Mouse (Mus musculus) left cerebral cortex, adult 2 months (tissue): ENCODE measurements around the gene Gng13. TPM values are rescaled to one million over a fixed set of nuclear protein-coding genes. Genes with fewer than 3 reads are reported as not detected.

Experiments used
- DNase-seq, 2 experiments: peaks; one replicate each; pipeline ENCODE4 v3.0.0; 2021 to 2022; ENCODE audit warnings: low spot score in 2 of 2, mixed read lengths in 1 of 2; ENCODE audit errors: extremely low spot score in 1 of 2
- H3K27ac ChIP-seq: fragments of 200-600 bp; 2 replicates; pipeline ENCODE4 v1.8.1; 2022
- H3K4me3 ChIP-seq: fragments of 200-600 bp; 2 replicates; pipeline ENCODE4 v1.8.1; 2022
- CTCF ChIP-seq: fragments of 200-600 bp; IDR thresholded peaks from 2 replicates; pipeline ENCODE4 v1.8.1; 2022; ENCODE audit warnings: antibody characterized with exemption, mild to moderate bottlenecking, moderate library complexity
- intact Hi-C: fragments of 180-260 bp; cut with DNase I; formaldehyde crosslinking; loops from one replicate; pipeline ENCODE4 v1.15.1; 2025
- long read RNA-seq, 2 experiments: library from polyadenylated mRNA; stranded (forward); transcript quantifications; one replicate each; pipeline ENCODE4 v2.0.0; 2021; ENCODE audit warnings: borderline mapping rate in 2 of 2
- total RNA-seq, 2 experiments: library from RNA; stranded (reverse); gene quantifications; 2 replicates each; pipeline ENCODE4 v1.2.3; 2021

Gene Gng13
- total RNA-seq = 100 to 1,000 TPM; 146 to 168 TPM
- long read RNA-seq, experiment 1, transcript Gng13-201 (3 exons, 347 nt) = major isoform, 54 of 57 reads
- long read RNA-seq, experiment 1, partial matches to known transcripts = 2 of 57 reads
- long read RNA-seq, experiment 1, other reads (novel, unspliced or antisense) = 0 of 57 reads
- long read RNA-seq, experiment 2, transcript Gng13-201 (3 exons, 347 nt) = major isoform, 50 of 55 reads
- long read RNA-seq, experiment 2, partial matches to known transcripts = 2 of 55 reads
- long read RNA-seq, experiment 2, other reads (novel, unspliced or antisense) = 1 of 55 reads

- intact Hi-C loops = no loop called here
- peak within 1 kb of the TSS; percentile 89 for H3K27ac ChIP-seq
- peak in 1 of 2 experiments; percentile 61 for DNase-seq
- H3K4me3 ChIP-seq = peak within 1 kb of the TSS; percentile 70
- TF ChIP-seq CTCF = no peak
Observed at GRCm38 (mm10) chr17:25716711-25717637, at the start of gene Gng13. Gene Gng13 (plus strand): TSS chr17:25717171.

- no peak overlapping the region for H3K27ac ChIP-seq
- H3K4me3 ChIP-seq = no peak overlapping the region
- no peak for DNase-seq
- TF ChIP-seq CTCF = no peak
- intact Hi-C loops = no loop called here
Observed at GRCm38 (mm10) chr17:25668481-25669055, 48.4 kb upstream of the Gng13 start.

DNA sequence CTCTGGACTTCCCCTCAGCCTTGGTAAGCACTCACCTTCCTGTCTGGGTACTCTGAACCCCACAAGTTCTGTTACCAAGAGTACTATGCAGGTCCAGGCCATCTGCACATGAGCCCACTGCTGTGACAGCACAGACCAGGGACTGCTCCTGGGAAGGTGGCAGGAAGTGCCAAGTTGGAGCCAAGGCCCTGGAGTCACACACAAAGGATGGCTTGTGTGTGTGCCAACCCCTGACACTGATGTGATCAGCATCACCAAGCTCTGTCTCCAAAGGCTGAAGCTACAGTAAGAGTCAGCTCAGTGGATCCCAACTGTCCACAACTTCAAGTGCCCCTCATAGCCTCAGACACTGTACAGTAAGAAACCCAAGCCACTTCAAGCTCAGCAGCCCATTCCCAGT, 44.0 kb upstream of the Gng13 start:
- TF ChIP-seq CTCF = no peak
- intact Hi-C loops = no loop called here
- no peak for DNase-seq
- Histone ChIP-seq H3K4me3 (no peak overlapping the region), H3K27ac (no peak overlapping the region)

DNA sequence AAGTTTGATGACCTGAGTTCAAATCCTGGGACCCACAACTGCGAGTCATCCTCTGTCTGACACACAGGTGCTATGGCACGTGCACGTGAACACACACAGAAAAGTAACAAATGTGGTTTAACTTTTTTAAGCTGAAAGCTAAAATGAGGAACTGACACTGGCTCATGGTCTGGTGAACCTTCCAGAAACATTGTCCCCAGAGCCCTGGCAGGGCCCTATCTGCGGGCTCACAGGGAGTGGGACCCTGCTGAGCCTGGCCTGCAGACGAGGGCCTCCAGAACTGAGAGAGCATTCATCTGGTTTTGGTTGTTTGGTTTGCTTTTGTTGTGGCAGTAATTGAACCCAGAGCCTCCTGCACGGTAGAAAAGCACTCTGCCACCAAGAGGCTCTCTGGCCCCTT, 39.0 kb upstream of the Gng13 start:
- TF ChIP-seq CTCF = no peak
- no peak overlapping the region for H3K27ac ChIP-seq
- DNase-seq = no peak
- intact Hi-C loops = no loop called here
- no peak overlapping the region for H3K4me3 ChIP-seq

DNA sequence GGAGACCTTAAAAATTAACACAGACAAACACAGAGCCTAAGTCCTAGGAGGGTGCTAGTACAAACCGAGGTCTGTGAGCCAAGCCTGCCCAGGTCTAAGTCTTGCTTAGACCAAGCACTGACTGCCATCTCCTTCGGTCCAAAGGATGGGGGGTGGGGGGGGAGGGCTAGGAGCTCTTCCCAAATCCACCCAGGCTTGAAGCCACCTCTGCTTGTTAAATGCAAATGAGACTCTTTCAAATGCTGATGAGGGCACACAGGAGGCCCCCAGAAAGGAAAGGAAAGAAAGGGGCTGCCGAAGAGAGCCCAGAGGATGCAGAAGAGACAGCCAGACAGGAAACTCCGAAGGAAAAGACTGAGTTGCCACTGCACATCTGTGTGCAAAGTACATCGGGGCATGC, 37.2 kb upstream of the Gng13 start:
- no peak for TF ChIP-seq CTCF

DNA sequence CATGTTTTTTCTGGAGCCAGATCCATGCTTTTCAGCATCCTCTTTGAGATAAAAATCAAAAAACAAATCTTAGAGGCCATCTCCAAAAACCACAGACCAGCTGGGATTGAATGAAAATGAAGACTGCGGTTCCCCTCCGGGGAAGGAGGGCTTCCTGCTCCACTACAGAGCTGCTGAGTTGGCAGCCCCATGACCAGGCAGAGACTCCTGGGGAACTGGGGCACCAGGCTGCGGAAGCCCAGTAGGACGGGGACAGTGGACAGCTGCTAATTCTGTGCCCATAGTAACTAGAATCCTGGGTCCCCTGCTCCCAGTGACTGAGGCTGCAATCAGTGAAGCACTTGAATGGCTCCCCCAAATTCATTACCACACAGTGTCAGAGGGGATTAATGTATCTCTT, 35.3 kb upstream of the Gng13 start:
- DNase-seq = no peak
- intact Hi-C loops = loop anchor here (10.0 kb wide), 1 partner anchor 367 kb away; the partner anchor contains the start of gene Prss29
- Histone ChIP-seq H3K4me3 (no peak overlapping the region), H3K27ac (0 out of 2 replicates have a peak overlapping the region, but pooled peaks have one; percentile 11)
- no peak for TF ChIP-seq CTCF

More for the DNA sequence above, 37.2 kb upstream of the Gng13 start:
- H3K27ac ChIP-seq = no peak overlapping the region
- no peak overlapping the region for H3K4me3 ChIP-seq
- intact Hi-C loops = loop anchor here (10.0 kb wide), 1 partner anchor 365 kb away; the partner anchor contains the start of gene Prss29
- no peak for DNase-seq

- peak; percentile 31 for TF ChIP-seq CTCF
- H3K4me3 ChIP-seq = no peak overlapping the region
- H3K27ac ChIP-seq = no peak overlapping the region
- intact Hi-C loops = loop anchor here (10.0 kb wide), 1 partner anchor 372 kb away; the partner anchor contains the start of gene Prss29
- no peak for DNase-seq
Observed at GRCm38 (mm10) chr17:25686323-25686722, 30.6 kb upstream of the Gng13 start.

DNA sequence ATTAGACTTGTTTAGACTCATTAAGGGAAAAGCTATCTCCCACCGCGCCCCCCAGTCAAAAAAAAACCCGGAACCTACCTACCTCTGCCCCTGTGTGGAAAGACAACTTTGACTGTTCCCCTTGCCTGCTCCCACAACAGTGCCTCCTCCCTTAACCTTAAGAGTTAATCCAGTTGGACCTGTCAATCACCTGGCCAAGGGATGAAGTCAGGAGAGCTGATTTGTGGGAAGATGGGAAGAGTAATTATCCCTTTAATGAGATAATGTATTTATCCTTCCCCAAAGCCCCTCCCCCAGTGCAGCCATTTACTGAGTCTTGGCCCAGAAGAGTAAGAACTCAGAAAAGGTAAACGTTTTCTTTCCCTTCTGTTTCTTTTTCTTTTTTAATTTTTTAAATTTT, 28.0 kb upstream of the Gng13 start:
- intact Hi-C loops = loop anchor here (10.0 kb wide), 1 partner anchor 374 kb away; the partner anchor contains the start of gene Prss29
- H3K4me3 ChIP-seq = no peak overlapping the region
- no peak for TF ChIP-seq CTCF
- no peak for DNase-seq
- H3K27ac ChIP-seq = no peak overlapping the region

DNA sequence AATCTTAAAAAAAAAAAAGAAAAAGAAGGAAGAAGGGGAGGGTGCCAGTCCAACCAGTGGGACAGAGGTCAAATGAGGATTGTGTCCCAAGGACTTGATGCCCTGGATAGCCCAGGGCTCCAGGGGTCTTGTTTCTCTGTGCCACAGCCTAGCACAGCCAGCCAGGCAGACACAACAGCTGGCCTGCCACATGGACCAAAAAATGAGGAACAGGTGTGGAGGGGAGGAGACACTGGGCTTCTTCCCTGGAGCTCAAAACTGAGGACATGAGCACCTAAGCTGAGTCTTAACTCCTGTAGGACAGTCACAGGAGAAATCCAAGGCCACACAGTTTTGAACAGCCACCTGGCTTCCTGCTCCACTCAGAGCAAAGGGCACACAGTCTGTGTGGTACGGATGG, 20.7 kb upstream of the Gng13 start:
- intact Hi-C loops = no loop called here
- Histone ChIP-seq H3K27ac (no peak overlapping the region), H3K4me3 (no peak overlapping the region)
- TF ChIP-seq CTCF = no peak
- DNase-seq = no peak

DNA sequence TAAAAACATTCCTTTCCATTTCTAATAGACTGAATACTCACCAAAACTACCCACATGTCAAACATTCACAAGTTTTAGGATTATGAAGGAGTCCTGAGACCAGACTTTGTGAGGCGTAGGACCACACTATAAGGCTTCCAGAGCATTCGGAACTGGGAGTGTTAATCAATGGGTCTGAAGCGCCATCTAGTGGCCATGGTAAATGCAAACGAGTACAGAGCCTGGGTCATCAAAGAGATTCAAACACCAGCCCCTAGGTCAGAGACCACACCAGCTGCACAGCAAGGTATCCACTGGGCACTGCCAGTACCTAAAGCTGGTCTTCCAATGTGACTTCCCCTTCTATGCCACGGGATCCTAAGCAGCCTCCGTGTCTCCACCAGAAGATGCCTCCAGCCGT, 18.5 kb upstream of the Gng13 start:
- DNase-seq = peak; percentile 79 to 85
- H3K27ac ChIP-seq = no peak overlapping the region
- TF ChIP-seq CTCF = peak; percentile 91
- H3K4me3 ChIP-seq = no peak overlapping the region
- intact Hi-C loops = loop anchor here (1.0 to 2.0 kb wide), 4 partner anchors 48 to 222 kb away; partner anchors contain the start of gene Sox8

GRCm38 (mm10) chr17:25700863-25701496, 16.0 kb upstream of the Gng13 start:
- intact Hi-C loops = loop anchor here (5.0 kb wide), 1 partner anchor 304 kb away; no protein-coding TSS in a partner anchor
- Histone ChIP-seq H3K27ac (no peak overlapping the region), H3K4me3 (no peak overlapping the region)
- no peak for DNase-seq
- peak; percentile 26 for TF ChIP-seq CTCF
